Mouse (Mus musculus) thymus, adult 2 months (tissue): Measurements from ENCODE around the gene 9230112D13Rik. TPM values are rescaled to one million over a fixed set of nuclear protein-coding genes. Genes with fewer than 3 reads are reported as not detected.

Experiments used
- DNase-seq: peaks from one replicate; pipeline ENCODE4 v3.0.0; 2021
- H3K27ac ChIP-seq: fragments of 200-500 bp; 2 replicates; pipeline ENCODE4 v1.5.1; 2012; ENCODE audit warnings: low read length, control low read depth; ENCODE audit not compliant: control insufficient read depth, insufficient read depth
- H3K27me3 ChIP-seq: fragments of 200-500 bp; 2 replicates; pipeline ENCODE4 v1.6.1; 2012; ENCODE audit warnings: mild to moderate bottlenecking, low read length, moderate library complexity, mixed read lengths; ENCODE audit not compliant: control insufficient read depth, insufficient read depth
- H3K36me3 ChIP-seq: fragments of 200-500 bp; 2 replicates; pipeline ENCODE4 v1.6.1; 2012; ENCODE audit warnings: mild to moderate bottlenecking, low read length, moderate library complexity; ENCODE audit not compliant: control insufficient read depth, insufficient read depth
- H3K4me1 ChIP-seq: fragments of 200-500 bp; replicated peaks from 2 replicates; pipeline ENCODE4 v1.6.1; 2012; ENCODE audit warnings: low read length; ENCODE audit not compliant: control insufficient read depth, insufficient read depth
- H3K4me3 ChIP-seq: fragments of 200-500 bp; 2 replicates; pipeline ENCODE4 v1.5.1; 2012; ENCODE audit warnings: mild to moderate bottlenecking, low read length, control low read depth, moderate library complexity; ENCODE audit not compliant: control insufficient read depth, insufficient read depth
- CTCF ChIP-seq: fragments of 200-500 bp; IDR thresholded peaks from 2 replicates; pipeline ENCODE4 v1.5.1; 2012; ENCODE audit warnings: mild to moderate bottlenecking, control low read depth, low read length, moderate library complexity, borderline replicate concordance; ENCODE audit not compliant: control insufficient read depth, poor library complexity, insufficient read depth; ENCODE audit errors: extremely low read depth
- POLR2A ChIP-seq: fragments of 200-500 bp; IDR thresholded peaks from 2 replicates; pipeline ENCODE4 v1.6.1; 2012; ENCODE audit warnings: mild to moderate bottlenecking, low read length, control low read depth, moderate library complexity; ENCODE audit not compliant: control insufficient read depth, poor library complexity, insufficient read depth; ENCODE audit errors: extremely low read depth
- WGBS: fragments of 180-500 bp; shearing (Covaris S2); methylation state at CpG from one replicate; pipeline ENCODE4 v1.1.7; 2018; 5-methylcytosine and 5-hydroxymethylcytosine counted together
- polyA plus RNA-seq: library from polyadenylated mRNA; depleted of rRNA; stranded (reverse); fragments of >200 nt; gene quantifications from 2 replicates; pipeline ENCODE4 v1.2.3, GENCODE M21; 2012

Gene 9230112D13Rik
- polyA plus RNA-seq, 1 experiment: not detected

DNA sequence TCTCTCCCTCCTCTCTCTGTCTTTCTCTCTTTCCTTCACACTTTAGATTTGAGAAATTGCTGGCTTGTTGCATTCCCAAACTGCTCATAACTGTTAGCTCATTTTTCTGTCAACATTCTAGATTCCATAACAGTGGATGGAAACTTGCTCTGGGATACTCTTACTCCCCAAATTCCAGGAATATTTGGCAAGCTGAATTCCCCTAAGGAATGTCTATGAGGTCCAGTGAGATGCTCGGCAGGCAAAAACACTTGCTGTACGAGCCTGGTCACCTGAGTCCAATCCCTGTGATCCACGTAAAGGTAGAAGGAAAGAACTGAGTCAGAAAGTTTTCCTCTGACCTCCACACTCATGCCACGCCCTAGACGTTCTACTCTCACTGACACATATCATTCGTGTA, 9.9 kb upstream of the 9230112D13Rik start:
- Histone ChIP-seq H3K36me3 (no peaks in the 10 kb centered on the region), H3K27ac (no peak overlapping the region), H3K27me3 (no peaks in the 10 kb centered on the region), H3K4me3 (no peak overlapping the region), H3K4me1 (no peaks in the 10 kb centered on the region)
- TF ChIP-seq POLR2A (no peak), CTCF (no peak)
- 84% methylated on average over 6 of the region's 6 CpGs for WGBS
- DNase-seq: no peak

GRCm38 (mm10) chr14:34528804-34529203, 6.2 kb upstream of the 9230112D13Rik start:
- Histone ChIP-seq H3K4me1 (no peaks in the 10 kb centered on the region), H3K4me3 (no peak overlapping the region), H3K36me3 (no peaks in the 10 kb centered on the region), H3K27me3 (no peaks in the 10 kb centered on the region), H3K27ac (no peak overlapping the region)
- TF ChIP-seq POLR2A (no peak), CTCF (no peak)
- WGBS: 89% methylated on average over 8 of the region's 8 CpGs
- no peak for DNase-seq

DNA sequence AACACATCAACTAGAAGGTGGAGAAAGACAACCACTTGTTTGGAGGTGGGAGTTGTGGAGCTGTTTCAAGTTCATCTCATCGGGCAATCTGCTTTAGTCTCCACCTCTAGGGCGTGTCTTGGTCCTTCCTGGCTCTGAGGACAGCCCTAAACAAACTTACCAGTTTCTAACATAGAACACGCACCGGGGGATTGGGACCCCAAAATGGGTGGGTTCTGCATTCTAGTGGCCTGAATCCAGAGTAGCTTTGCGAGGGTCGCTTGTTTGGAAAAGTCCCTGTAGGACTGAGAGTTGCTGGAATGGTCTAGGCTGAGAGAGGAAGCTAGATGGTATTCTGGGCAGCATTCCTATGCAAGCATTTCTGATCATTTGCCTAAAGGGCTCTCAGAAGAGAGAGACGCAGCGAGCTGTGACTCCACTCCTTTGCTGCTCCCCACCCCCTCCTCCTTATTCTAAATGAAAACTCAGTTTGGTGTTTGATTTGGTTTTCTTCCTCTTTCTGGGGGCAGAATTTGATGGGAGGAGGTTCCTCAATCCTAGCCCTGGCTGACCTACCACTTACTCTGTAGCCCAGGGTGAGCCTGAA, 4.5 kb downstream of the 9230112D13Rik start:
- WGBS: 60% methylated on average over 8 of the region's 8 CpGs
- no peaks in the 10 kb centered on the region for H3K36me3 ChIP-seq
- no peak overlapping the region for H3K4me3 ChIP-seq
- no peaks in the 10 kb centered on the region for H3K4me1 ChIP-seq
- TF ChIP-seq POLR2A (no peak), CTCF (no peak)
- H3K27me3 ChIP-seq: no peaks in the 10 kb centered on the region
- no peak overlapping the region for H3K27ac ChIP-seq
- no peak for DNase-seq

GRCm38 (mm10) chr14:34516960-34517577, 5.5 kb downstream of the 9230112D13Rik start:
- H3K27me3 ChIP-seq: no peaks in the 10 kb centered on the region
- no peak overlapping the region for H3K4me3 ChIP-seq
- WGBS: 87% methylated on average over 10 of the region's 10 CpGs
- no peak overlapping the region for H3K27ac ChIP-seq
- no peaks in the 10 kb centered on the region for H3K4me1 ChIP-seq
- DNase-seq: no peak
- H3K36me3 ChIP-seq: no peaks in the 10 kb centered on the region
- TF ChIP-seq CTCF: no peak
- TF ChIP-seq POLR2A: no peak

GRCm38 (mm10) chr14:34515860-34516259, 6.7 kb downstream of the 9230112D13Rik start:
- no peak for TF ChIP-seq POLR2A
- no peak for TF ChIP-seq CTCF
- Histone ChIP-seq H3K36me3 (no peaks in the 10 kb centered on the region), H3K27me3 (no peaks in the 10 kb centered on the region), H3K4me1 (no peaks in the 10 kb centered on the region), H3K4me3 (no peak overlapping the region), H3K27ac (no peak overlapping the region)
- DNase-seq: no peak
- 41% methylated on average over 5 of the region's 5 CpGs for WGBS

GRCm38 (mm10) chr14:34514120-34514519, 8.5 kb downstream of the 9230112D13Rik start:
- H3K4me3 ChIP-seq: no peak overlapping the region
- H3K27me3 ChIP-seq: no peaks in the 10 kb centered on the region
- no peaks in the 10 kb centered on the region for H3K36me3 ChIP-seq
- WGBS: 24% methylated on average over 6 of the region's 6 CpGs
- TF ChIP-seq POLR2A (no peak), CTCF (no peak)
- DNase-seq: no peak
- H3K4me1 ChIP-seq: no peaks in the 10 kb centered on the region
- H3K27ac ChIP-seq: no peak overlapping the region
